Mouse (Mus musculus) lung, postnatal 4 days (tissue): ENCODE measurements around the gene Lemd1.

Experiments used
- DNase-seq, 2 experiments: peaks; one replicate each; pipeline ENCODE4 v3.0.0; 2021

Lemd1 gene

GRCm38 (mm10) chr1:132165859-132166258 lies 25.4 kb upstream of the Lemd1 start:
- DNase-seq = no peak

GRCm38 (mm10) chr1:132168115-132168767 lies 23.0 kb upstream of the Lemd1 start:
- peak; percentile 30 to 45 for DNase-seq

- DNase-seq = no peak
Observed at GRCm38 (mm10) chr1:132170698-132171097, 20.5 kb upstream of the Lemd1 start.

GRCm38 (mm10) chr1:132171619-132172018 lies 19.6 kb upstream of the Lemd1 start:
- no peak for DNase-seq

GRCm38 (mm10) chr1:132186303-132186702 lies 4.9 kb upstream of the Lemd1 start:
- no peak for DNase-seq

GRCm38 (mm10) chr1:132188442-132189066 lies 2.7 kb upstream of the Lemd1 start:
- no peak for DNase-seq

- DNase-seq = no peak
Observed at GRCm38 (mm10) chr1:132189231-132189630, 2.0 kb upstream of the Lemd1 start.

GRCm38 (mm10) chr1:132190040-132190513 lies 1.2 kb upstream of the Lemd1 start:
- DNase-seq = peak; percentile 49 to 56

GRCm38 (mm10) chr1:132190621-132191092 lies 574 bp upstream of the Lemd1 start:
- DNase-seq = peak in 1 of 2 experiments; percentile 35

GRCm38 (mm10) chr1:132191786-132192680 lies 802 bp downstream of the Lemd1 start:
- DNase-seq = peak in 1 of 2 experiments; percentile 4

- no peak for DNase-seq
Observed at GRCm38 (mm10) chr1:132193806-132194205, 2.6 kb downstream of the Lemd1 start.

GRCm38 (mm10) chr1:132194624-132195023 lies 3.4 kb downstream of the Lemd1 start:
- no peak for DNase-seq

- no peak for DNase-seq
Observed at GRCm38 (mm10) chr1:132195100-132195499, 3.9 kb downstream of the Lemd1 start.

- DNase-seq = no peak
Observed at GRCm38 (mm10) chr1:132195681-132196080, 4.5 kb downstream of the Lemd1 start.

- DNase-seq = no peak
Observed at GRCm38 (mm10) chr1:132196337-132196736, 5.1 kb downstream of the Lemd1 start.

GRCm38 (mm10) chr1:132197666-132198065 lies 6.4 kb downstream of the Lemd1 start:
- no peak for DNase-seq

- DNase-seq = peak in 1 of 2 experiments; percentile 3
Observed at GRCm38 (mm10) chr1:132198401-132199071, 7.3 kb downstream of the Lemd1 start.

GRCm38 (mm10) chr1:132199244-132199643 lies 8.0 kb downstream of the Lemd1 start:
- no peak for DNase-seq

- no peak for DNase-seq
Observed at GRCm38 (mm10) chr1:132199934-132200333, 8.7 kb downstream of the Lemd1 start.

GRCm38 (mm10) chr1:132200562-132201510 lies 9.6 kb downstream of the Lemd1 start:
- DNase-seq = peak in 1 of 2 experiments; percentile 4

- peak in 1 of 2 experiments; percentile 3 for DNase-seq
Observed at GRCm38 (mm10) chr1:132201511-132201860, 10.3 kb downstream of the Lemd1 start.
